Mouse (Mus musculus) fat pad, adult 2 months (tissue): Measurements from ENCODE around the gene Gm20388.

ENCODE experiments used
- DNase-seq: peaks from one replicate; pipeline ENCODE4 v3.0.0-alpha.2; 2011; ENCODE audit warnings: low read depth, low spot score; ENCODE audit errors: extremely low read depth

Gm20388 gene

DNA sequence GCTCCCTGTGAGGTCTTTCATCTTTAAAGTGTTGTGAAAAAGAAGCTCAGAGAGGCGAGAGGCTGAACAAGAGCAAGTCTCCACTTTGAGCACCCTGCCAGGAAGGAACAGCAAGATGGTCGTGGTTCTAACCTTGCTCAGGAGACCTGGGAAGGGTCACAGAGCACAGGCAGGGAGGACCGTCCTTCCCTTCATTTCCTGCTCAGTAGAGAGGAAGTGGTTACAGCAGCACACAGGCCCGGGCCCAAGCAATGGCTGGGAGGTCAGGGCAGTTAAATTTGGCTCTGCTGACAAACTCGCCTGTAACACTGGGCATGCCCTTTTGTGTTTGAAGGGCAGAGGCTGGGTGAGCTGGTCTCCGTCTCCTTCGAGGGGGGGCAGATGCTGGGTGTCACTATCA lies 914.0 kb downstream of the Gm20388 start:
- no peak for DNase-seq

DNA sequence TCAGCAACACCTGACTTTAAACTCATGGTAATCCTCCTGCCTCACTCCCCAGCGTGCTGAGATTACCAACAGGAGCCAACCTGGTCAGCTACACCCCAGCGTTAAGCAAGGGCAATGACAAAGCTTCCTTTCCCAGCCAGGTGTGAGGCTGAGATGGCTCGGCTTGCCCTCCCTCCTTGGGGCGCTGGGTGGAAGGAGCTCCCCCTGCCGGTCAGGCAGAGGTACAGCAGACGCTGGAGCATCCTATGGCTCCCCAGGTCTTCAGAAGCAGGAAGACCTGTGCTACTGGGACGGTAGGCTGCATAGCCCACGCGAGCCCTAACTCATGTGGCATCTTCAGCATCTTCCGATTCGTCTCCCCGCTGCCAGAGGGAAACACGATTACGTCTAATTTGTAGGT lies 917.6 kb downstream of the Gm20388 start:
- DNase-seq: no peak

DNA sequence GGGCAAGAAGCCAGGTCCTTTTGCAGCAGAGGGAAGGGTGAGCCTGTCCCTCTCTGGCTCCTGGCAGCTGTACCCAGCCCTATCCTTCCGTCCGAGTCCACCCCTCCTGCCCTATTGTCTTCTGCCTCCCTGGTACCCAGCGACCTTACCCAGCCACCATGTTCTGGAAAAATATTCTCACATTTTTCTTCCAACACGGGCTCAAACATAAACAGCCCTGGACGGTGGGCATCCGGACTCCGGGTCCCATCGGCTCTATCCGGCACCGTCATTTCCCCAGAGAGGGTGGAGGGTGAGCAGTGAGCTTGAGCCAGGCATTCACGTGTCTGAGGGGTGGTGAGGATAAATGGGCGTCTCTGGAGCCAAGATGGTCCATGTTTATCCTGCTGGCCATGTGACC lies 920.0 kb downstream of the Gm20388 start:
- no peak for DNase-seq

DNA sequence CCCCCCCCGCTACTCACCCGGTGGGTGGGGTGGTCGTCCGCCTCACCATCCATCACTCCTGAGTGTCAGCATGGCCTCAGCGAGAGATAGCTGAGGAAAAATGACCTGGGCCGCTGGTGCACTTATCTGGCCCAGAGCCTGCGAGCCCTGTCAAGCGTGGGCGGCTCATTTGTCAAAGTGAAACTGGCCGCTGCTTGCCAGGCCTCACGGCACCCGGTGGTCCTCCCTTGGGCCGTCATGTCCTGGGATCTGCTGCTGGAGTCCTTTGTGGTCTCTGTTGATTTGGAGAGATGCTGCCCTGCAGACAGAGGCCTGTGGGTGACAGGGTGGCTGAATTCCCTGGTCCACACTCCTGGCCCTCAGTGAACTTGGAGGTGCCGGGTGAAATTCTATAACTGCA lies 921.4 kb downstream of the Gm20388 start:
- DNase-seq: no peak

DNA sequence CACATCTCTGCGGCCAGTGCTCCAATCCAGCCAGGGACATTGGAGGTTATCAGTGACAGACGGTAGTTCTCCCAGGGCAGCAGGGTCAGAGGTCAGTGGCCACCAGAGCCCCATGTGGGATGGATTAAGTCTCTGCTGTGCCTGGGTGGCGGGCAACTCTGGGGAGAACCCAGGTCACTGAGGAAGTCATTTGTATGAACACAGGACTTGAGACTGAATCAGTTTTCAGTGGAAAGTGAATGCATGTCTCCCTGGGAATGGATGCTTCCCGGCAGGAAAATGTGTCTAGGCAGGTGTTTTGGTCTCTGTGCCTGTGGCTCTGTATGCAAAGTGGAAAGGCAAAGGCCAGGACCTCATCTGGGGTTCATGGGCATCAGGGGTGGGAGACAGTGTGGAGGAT lies 922.6 kb downstream of the Gm20388 start:
- no peak for DNase-seq

GRCm38 (mm10) chr8:120839031-120839430 lies 928.4 kb downstream of the Gm20388 start:
- DNase-seq: no peak

GRCm38 (mm10) chr8:120843084-120843483 lies 932.4 kb downstream of the Gm20388 start:
- no peak for DNase-seq

GRCm38 (mm10) chr8:120846018-120846417 lies 935.4 kb downstream of the Gm20388 start:
- DNase-seq: no peak

- DNase-seq: no peak
Measured at GRCm38 (mm10) chr8:120847279-120847678, 936.6 kb downstream of the Gm20388 start.

- DNase-seq: no peak
Measured at GRCm38 (mm10) chr8:120847735-120848134, 937.1 kb downstream of the Gm20388 start.

GRCm38 (mm10) chr8:120848434-120848833 lies 937.8 kb downstream of the Gm20388 start:
- no peak for DNase-seq

DNA sequence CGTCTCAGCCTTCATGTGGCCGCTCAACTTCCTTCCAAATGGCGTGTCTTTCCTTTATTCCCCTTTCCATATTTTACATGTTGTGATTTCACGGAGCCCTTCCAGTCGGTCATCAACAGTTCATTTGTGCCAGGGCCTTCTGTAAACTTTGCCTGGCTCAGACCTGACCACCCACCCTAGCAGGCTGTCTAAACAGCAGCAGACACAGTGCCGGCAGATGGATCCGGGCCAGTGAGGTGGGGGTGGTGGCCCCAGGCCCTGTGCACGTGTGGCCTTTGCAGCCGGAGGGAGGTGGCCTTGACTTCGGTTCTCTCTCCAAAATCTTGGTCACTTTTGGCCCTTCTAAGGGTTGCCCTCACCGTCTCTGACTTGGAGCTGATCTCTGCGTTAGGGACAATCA lies 940.8 kb downstream of the Gm20388 start:
- DNase-seq: no peak

- DNase-seq: no peak
Measured at GRCm38 (mm10) chr8:120859881-120860280, 949.2 kb downstream of the Gm20388 start.

DNA sequence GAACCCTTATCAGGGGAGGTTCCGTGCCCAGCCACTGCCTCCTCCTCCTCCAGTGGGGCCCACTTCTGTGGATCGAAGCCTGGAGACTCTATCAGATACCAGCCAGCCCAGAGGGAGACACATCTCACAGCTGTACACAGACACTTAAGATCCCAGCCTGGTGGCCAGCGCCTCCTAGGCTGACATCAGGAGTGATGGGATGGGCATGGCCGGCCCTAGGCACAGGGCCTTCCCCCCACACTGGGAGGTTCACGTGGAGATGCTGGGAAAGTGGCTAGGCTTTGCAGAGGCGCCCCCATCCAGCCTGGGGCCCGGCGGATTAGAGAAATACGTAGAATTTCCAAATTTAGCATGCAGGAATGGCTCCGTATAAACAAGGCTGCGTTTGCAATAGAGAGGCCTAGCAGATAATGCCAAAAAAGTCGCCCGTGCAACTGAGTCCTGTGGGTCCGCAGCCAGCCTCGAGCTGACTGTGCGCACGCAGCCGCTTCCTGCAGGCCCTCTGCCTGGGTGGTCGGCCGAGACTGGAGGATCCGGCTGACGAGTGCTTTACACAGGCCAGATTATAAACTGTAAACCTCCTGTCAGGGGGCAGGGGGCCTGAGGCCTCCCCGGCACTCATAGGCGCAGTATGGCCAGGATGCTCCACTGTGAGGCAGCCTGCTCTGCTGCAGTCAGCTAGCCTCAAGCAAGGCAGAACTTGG lies 949.9 kb downstream of the Gm20388 start:
- no peak for DNase-seq

DNA sequence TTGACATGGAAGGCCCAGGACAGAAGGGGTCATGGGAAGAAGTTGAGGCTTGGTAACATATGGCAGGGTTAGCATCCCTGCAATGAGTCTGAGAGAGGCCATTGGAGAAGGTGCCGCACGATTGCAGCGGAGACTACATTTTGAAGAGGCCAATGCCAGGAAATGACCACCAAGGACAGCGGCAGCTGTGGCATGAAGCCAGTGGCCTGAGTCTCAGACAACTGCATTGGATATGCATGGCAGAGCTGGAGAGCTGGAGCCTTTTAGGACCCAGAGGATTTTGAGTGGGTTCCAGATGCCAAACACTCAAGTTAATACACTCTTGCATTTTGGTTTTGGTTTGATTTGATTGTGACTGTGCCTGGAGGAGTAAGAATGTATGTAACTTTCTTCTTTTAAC lies 953.0 kb downstream of the Gm20388 start:
- DNase-seq: no peak

- no peak for DNase-seq
Measured at GRCm38 (mm10) chr8:120867386-120867785, 956.7 kb downstream of the Gm20388 start.

DNA sequence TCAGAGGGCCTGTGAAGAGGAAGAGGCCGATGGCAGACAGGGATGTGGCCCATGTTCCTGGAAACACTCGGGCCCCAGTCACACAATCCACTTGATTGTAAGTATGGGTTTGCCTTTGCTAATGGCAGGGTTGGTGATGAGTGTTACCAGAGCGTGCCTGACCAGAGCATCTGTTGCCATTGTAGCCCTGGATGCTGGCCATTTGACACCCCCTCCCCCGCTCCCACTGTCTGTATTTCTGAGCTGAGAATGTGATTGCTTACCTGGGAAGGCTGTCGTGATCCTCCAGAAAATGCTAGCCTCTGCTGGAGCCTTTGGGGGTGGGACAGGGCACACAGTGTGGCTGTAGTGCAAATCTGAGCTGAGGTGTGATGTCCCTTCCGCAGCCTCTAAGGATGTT lies 962.0 kb downstream of the Gm20388 start:
- DNase-seq: no peak

DNA sequence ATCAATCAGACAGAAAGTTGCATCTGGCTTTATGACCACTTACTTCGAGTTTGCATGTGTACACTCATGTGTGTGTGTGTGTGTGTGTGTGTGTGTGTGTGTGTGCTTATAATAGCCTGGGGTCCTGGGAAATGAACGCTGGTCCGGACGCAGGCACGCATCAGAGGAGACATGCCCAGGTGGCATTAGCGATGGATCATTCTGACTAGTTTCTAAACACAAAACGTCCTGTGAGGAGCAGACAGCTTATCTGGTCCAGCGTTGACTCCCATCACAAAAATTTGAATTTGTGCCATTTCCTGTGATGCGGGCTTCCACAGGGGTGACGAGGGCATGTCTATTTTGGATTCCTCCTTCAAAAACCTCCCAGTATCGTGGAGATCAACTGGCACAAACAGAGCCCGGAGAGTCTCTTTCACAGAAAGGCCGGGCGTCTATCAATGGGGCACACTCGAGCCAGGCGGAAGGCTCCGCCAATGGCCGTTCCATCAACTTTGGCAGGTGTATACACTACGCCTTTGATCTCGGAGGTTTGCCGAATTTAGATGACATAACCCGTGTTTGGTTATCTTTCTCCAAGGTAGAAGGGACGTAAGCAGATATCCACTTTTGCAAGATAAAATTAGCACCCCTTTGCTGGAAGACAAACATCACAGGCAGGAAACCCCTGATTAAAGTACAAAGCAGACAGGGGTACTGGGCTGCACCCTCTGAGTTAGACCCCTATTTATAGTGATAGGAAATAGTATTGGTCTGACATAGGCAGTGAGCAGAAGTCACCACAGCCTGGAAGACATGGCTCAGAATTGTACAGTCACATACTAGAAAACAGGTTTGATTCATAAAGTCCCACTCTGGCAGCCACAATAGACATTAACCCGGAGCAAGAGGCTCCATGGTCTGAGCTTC lies 965.6 kb downstream of the Gm20388 start:
- no peak for DNase-seq

- no peak for DNase-seq
Measured at GRCm38 (mm10) chr8:120877005-120877404, 966.4 kb downstream of the Gm20388 start.

- DNase-seq: no peak
Measured at GRCm38 (mm10) chr8:120879928-120880327, 969.3 kb downstream of the Gm20388 start.

DNA sequence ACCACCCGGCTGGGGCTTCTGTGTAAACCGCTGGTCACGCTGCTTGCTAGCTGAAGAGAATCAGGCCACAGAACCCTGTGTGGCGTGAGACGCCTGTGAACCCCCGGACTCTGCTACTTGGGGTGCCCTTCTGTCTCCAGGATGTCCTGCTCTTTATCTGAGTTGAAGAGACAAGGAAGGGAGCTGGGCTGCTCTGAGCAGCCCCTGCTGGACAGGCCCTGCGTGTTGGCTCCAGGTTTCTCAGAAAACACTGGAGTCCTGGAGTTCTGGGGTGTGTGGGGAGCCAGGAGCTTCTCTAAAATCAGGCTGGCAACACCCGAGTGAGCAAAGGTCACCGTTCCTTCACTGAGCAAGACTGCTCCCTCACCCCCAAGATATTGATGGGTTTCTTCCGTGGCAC lies 971.0 kb downstream of the Gm20388 start:
- DNase-seq: no peak

- DNase-seq: no peak
Measured at GRCm38 (mm10) chr8:120882657-120883056, 972.0 kb downstream of the Gm20388 start.
